Mouse (Mus musculus): ENCODE measurements around the gene Zbtb7a. TPM values are rescaled to one million over a fixed set of nuclear protein-coding genes. Genes with fewer than 3 reads are reported as not detected.

The Zbtb7a gene
- total RNA-seq, 2 experiments from 2014 or later, result 114 TPM

DNA sequence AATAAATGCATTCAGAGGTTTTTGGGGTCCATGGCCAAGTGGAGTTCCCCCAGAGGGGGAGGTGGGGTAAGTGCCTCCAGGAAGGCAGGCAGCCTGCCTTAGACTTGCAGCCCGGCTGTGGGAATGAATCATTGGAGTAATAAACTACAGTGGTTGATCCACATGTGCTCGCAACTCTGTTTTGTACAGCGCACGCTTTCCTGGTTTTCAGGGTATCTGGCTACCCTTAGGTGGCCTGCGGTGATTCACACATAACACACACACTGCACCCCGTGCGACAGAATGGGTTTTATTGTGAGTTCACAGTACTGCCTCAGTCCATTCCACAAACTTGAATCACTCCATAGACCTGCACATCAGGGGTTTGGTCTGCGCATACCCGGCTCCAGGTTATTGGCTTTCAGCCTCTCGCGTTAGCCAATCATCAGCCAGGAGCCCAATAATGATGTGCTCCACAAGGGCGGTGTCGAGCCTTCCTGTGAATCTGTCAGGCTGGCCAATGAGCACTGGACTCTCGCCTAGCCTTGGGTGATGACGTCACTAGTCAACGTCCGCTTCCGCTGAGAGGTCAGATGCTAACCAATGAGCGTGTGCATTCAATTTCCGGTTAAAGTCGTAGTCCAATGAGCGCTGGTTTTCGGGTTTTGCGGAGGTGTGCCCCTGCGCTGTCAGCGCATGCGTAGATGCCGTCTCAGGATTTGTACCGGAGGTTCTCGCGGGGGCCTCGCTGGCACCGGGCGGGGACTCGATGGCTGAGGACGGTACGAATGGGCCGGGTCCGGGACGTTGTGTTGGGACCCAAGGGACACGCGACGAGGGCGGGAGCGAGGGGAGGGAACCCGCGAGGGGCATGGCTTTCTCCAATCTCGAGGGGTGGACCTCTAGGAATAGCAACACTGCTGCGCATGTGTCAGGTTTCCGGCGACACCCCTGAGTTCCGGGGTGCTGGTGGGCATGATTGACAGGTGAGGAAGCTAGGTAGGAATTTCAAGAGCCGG lies 47.6 kb downstream of the Zbtb7a start, which contains the start of gene Dapk3:
TSS of gene Dapk3 (plus strand) at position 670 of the 998 bp plus-strand sequence.
- intact Hi-C loops (cut with DNase I), result no loop called here
- DNase-seq (ENCODE audit: low spot score in 2 of 2), result peak; percentile 98 to 100

DNA sequence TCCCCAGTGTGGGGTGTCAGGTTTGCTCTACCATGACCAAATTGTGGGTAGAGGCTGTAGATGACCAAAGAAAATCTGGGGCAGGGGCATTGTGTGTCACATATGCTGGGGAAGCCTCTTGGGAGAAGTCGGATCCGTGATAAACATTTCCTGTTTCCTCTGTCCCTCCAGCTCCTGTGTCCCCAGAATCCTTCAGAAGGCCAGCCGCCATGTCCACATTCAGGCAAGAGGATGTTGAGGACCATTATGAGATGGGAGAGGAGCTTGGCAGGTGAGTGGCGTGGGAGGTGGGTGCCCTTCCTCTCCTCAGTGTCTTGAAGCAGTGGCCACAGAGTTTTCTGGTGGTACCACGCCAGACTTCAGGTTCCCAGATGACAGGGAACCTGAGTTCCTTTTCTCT lies 48.8 kb downstream of the Zbtb7a start, which contains the start of gene 4930442H23Rik:
TSS of gene 4930442H23Rik (minus strand) at position 45 of the 400 bp plus-strand sequence.
- intact Hi-C loops (cut with DNase I), result no loop called here
- DNase-seq (ENCODE audit: low spot score in 2 of 2), result no peak

DNA sequence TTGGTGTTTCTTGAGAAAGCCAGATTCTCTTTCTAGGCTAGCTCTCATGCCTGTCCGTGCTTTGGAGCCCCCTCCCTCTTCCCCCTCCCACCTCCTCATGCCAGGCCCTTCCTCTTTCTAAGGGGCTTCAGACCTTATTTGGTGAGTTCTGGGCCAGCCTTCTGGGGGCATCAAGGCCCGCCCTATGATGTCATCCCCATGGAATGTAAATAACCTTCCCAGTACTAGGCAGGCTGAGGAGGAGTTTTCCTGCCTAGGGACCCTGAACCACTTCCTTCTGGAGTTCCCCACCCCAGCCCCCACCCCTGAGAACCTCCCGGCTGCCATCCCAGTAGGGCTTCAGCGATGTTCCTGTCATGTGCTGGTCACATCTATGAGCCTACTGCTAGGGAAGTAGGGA lies 49.7 kb downstream of the Zbtb7a start:
- intact Hi-C loops (cut with DNase I), result no loop called here
- DNase-seq (ENCODE audit: low spot score in 2 of 2), result no peak

DNA sequence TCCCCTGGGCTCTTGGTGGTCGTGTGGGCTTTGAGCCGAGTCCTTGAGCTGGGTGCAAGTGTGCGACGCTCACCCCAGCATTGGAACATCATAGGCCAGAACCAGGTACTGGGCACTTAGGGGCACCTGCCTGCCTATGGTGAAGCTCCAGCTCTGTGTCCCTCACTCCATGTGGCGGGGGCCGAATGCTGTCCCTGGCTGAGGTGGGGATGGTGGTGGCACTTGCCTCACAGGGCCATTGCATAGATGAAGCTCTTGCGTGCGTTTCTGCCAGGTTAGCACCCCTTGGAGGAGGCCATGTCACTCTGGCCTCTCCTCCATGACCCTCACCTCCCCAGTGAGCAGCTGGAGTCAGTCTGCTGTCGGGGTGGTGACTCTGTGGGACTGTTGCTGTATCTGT lies 52.1 kb downstream of the Zbtb7a start:
- no peak for DNase-seq (ENCODE audit: low spot score in 2 of 2)
- intact Hi-C loops (cut with DNase I), result no loop called here

DNA sequence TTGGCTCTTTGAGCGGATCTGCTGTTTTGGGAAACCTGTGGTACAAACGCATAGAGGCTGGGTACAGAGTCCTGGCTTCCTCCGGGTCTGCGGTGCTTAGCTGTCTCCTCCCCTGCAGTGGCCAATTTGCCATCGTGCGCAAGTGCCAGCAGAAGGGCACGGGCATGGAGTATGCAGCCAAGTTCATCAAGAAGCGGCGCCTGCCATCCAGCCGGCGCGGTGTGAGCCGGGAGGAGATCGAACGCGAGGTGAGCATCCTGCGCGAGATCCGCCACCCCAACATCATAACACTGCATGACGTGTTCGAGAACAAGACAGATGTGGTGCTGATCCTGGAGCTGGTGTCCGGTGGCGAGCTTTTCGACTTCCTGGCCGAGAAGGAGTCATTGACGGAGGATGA lies 54.8 kb downstream of the Zbtb7a start:
- DNase-seq (ENCODE audit: low spot score in 2 of 2), result no peak
- intact Hi-C loops (cut with DNase I), result loop anchor here (10.0 kb wide), 1 partner anchor 265 kb away; the partner anchor contains the start of gene Nfic

DNA sequence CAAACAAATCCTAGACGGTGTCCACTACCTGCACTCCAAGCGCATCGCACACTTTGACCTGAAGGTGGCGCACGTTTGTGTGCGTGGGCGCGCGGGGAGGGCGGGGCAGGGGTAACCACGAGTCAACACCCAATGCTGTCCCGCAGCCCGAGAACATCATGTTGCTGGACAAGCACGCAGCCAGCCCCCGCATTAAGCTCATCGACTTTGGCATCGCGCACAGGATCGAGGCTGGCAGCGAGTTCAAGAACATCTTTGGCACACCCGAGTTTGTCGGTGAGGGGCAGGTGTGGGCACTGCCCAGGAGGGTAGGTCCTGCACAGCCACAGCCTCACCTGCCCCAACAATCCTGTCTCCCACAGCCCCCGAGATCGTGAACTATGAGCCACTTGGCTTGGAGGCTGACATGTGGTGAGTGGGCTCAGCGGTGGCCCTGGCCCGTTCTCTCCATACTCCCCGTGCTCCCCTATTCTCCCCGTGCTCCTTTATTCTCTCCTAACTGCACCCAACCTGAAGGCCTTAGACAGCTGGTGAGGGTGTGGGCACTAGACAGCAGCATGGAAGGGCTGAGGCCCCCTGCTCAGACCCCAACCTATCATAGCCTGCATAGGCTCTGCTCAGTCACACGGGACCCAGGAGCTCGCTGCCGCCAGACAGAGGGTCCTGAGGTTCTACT lies 55.4 kb downstream of the Zbtb7a start:
- intact Hi-C loops (cut with DNase I), result loop anchor here (10.0 kb wide), 1 partner anchor 264 kb away; the partner anchor contains the start of gene Nfic

DNA sequence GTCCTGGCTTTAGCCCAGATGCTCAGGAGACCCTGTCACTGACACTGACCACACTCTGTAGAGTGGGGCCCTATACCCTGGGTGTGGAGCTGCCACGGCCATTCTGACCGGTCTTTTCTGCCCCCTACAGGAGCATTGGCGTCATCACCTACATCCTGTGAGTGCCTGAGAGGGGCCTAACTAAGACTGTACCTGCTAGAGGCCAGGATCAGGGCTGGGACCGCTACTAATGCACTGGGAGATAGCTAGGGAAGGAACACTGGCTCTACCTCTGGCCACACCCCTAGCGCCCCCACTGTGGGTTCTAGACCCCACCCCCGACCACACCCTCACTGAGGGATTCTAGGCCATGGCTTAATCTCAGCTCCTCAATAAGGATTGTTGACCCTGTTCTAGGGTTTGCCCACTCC lies 55.9 kb downstream of the Zbtb7a start:
- DNase-seq (ENCODE audit: low spot score in 2 of 2), result no peak
- intact Hi-C loops (cut with DNase I), result loop anchor here (10.0 kb wide), 1 partner anchor 264 kb away; the partner anchor contains the start of gene Nfic

More for the DNA sequence above, 55.4 kb downstream of the Zbtb7a start:
- no peak for DNase-seq (ENCODE audit: low spot score in 2 of 2)

DNA sequence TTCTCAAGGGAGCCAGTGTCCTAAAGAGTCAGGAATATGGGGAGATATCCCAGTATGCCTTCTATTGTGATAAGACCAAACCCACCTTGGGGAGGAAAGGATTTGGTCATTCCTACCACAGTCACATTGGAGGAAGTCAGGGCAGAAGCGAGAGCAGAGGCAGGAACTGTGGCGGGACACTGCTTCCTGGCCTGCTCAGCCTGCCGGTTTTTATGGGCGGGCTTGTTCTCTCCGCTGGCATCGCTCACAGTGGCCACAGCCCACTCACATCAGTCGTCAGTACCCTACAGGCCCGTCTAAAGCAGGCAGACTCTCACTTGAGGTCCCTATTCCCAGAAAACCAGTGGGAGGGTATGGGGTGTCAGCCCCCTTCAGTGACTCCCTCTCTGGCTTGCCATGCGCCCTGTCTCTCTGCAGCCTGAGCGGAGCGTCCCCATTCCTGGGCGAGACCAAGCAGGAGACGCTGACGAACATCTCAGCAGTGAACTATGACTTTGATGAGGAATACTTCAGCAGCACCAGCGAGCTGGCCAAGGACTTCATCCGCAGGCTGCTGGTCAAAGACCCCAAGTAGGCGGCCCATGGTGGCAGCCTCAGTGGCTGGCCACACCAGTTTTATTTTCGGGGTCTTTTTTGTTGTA lies 56.4 kb downstream of the Zbtb7a start:
- DNase-seq (ENCODE audit: low spot score in 2 of 2), result no peak
- intact Hi-C loops (cut with DNase I), result loop anchor here (10.0 kb wide), 1 partner anchor 263 kb away; the partner anchor contains the start of gene Nfic

DNA sequence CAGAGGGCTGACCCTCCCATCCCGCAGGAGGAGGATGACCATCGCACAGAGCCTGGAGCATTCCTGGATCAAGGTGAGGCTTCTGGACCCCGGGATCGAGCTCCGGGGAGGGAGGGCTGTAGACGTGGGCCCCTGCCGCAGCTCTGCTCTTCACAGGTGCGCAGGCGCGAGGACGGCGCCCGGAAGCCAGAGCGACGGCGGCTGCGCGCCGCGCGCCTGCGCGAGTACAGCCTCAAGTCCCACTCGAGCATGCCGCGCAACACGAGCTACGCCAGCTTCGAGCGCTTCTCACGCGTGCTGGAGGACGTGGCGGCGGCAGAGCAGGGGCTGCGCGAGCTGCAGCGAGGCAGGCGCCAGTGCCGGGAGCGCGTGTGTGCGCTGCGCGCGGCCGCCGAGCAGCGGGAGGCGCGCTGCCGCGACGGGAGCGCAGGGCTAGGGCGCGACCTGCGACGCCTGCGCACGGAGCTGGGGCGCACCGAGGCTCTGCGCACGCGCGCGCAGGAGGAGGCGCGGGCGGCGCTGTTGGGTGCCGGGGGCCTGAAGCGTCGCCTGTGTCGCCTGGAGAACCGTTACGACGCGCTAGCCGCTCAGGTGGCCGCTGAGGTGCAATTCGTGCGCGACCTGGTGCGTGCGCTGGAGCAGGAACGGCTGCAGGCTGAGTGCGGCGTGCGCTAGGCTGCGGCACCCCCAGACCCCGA lies 57.4 kb downstream of the Zbtb7a start:
- peak; percentile 92 to 94 for DNase-seq (ENCODE audit: low spot score in 2 of 2)
- intact Hi-C loops (cut with DNase I), result loop anchor here (10.0 kb wide), 1 partner anchor 262 kb away; the partner anchor contains the start of gene Nfic

DNA sequence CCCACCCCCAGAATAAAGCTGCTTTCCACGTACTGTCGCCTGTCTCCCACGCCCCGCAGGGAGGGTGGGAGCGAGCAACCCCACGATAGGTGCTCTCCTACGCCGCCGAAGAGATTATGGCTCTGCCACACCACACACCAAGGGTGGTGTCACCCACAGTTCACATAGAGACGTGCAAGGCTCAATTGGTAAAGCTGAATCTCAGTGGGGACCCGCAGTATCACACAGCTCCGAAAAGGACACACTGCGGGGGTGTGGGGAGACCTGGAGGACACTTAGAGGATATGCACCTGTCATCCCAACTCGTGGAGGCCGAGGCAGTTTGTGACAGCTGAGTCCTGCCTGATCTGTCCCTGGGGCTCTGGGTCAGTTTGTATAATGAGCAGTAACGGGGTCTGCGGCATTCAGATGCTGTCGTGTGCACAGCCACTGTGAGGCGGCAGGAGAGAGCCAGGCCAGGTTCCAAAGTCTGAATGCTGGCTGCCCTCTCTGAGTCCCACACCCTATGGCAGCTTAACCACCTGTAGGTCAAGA lies 58.0 kb downstream of the Zbtb7a start:
- peak in 1 of 2 experiments; percentile 46 for DNase-seq (ENCODE audit: low spot score in 2 of 2)

DNA sequence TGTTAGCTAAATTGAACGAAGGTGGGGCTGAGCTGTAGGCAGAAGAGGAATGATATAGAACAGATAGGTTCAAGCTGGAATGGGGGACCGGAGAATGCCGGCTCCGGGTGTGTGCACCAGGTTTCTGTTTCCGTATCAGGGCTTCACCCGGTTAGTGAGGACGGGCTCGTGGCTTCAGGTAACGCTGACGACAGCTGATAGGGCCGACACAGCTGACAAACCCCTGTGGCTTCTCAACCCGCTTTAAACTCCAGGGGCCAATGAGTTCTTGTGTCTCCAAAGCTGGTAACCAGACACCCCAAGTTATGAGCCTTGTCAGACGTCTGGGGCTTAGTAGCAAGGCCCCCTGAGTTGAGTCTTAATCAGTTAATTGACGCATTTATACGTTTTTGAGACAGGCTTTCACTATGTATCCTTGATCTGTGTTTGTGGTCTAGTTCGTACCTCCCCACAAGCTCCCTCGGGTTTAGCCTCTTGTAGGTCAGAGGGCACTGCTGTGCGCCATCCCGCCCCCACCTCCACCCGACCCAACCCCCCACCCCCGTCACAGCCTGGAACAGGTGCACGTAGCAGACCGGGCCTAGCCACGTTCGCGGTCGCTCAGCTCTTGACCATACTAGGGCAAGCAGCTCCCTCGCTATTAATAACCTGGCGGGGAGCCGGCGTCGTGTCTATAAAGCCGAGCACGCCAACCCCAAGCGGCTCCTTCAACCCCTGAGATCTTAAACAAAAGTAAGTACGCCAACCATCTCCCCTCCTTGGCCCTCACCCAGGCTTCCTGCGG lies 59.2 kb downstream of the Zbtb7a start:
- intact Hi-C loops (cut with DNase I), result loop anchor here (10.0 kb wide), 1 partner anchor 261 kb away; the partner anchor contains the start of gene Nfic

More for the DNA sequence above, 58.0 kb downstream of the Zbtb7a start:
- intact Hi-C loops (cut with DNase I), result loop anchor here (10.0 kb wide), 1 partner anchor 262 kb away; the partner anchor contains the start of gene Nfic

DNA sequence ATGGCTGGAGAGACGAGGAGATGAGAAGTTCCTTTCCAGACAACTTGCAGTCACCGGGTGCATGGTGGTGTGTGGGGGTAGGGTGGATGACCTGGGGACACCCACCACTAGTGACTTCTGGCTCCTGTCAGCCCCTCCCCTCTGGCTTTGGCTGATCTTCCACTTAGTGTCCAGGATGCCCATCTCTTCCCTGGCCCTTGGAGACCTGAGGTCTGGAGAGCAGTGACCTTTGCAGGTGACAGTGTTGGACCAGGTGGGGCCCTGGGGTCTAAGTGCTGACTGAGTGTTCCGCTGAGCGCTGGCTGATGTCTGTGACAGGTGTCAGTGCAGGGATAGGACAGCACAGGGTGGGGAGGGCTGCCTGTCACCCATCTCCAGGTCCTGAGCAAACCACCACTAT lies 60.3 kb downstream of the Zbtb7a start:
- no peak for DNase-seq (ENCODE audit: low spot score in 2 of 2)
- intact Hi-C loops (cut with DNase I), result loop anchor here (5.0 to 10.0 kb wide), 2 partner anchors 152 to 260 kb away; partner anchors contain the start of gene Nfic

More for the DNA sequence above, 59.2 kb downstream of the Zbtb7a start:
- DNase-seq (ENCODE audit: low spot score in 2 of 2), result peak in 1 of 2 experiments; percentile 49

DNA sequence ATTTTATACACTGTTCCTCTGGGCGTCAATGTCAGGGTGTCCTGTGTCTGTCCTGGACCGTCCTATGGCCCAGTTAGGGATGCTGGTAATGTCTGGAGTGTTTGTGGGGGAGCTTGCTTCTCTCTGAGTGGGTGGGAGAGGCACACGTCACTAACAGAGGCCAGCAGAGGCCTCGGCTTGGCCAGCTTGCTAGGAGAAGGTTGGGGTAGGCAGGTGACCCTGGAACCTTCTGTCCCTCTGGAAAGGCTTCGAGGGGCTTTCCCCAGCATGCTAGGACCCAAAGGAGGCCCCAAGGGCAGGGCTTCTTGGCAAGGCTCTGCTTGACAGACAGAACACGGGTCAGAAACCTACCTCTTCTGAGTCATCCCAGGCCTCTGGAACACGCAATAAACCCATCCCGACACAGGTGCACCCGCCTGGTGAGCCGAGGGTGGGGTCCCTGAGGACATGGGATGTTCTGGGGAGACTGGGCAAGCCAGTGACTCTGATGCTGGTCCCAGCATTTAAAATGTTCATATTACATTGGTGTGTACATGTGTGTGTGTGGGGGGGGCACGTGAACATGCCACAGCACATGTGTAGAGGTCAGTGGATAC lies 61.5 kb downstream of the Zbtb7a start:
- no peak for DNase-seq (ENCODE audit: low spot score in 2 of 2)
- intact Hi-C loops (cut with DNase I), result loop anchor here (5.0 to 10.0 kb wide), 2 partner anchors 151 to 258 kb away; partner anchors contain the start of gene Nfic

DNA sequence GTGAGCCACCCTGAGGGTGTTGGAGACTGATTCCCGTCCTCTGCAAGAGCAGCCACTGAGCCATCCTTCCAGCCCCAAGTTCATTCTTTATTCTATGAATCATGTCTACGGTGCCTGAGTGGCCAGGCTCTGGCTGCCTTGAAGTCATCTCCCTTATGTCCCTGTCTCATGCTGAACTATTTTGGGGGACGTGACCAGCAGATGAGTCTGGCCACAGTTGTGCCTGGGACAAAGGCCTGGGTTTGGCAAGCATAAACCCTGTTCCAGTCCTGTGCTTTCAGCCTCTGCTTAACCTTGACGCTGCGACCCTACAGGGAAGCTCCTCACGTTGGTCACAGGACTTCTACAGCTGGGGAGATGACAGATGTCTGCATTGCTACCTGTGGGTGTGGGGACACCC lies 62.3 kb downstream of the Zbtb7a start:
- intact Hi-C loops (cut with DNase I), result loop anchor here (5.0 to 10.0 kb wide), 2 partner anchors 150 to 257 kb away; partner anchors contain the start of gene Nfic
- DNase-seq (ENCODE audit: low spot score in 2 of 2), result no peak

DNA sequence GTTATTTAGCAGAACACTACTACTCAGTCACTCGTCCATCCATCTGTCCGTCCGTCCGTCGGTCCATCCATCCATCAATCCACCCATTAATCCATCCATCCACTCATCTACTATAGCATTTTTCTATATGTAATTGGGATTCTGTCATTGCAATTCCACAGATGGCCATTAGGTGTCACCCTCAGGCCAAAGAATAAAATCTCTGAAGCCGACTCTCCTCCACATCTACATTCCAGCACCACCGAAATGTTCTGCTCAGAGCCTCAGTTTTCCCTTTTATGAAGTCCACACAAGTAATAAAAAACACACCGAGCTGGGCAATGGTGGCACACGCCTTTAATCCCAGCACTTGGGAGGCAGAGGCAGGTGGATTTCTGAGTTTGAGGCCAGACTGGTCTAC lies 63.2 kb downstream of the Zbtb7a start:
- intact Hi-C loops (cut with DNase I), result loop anchor here (2.0 to 10.0 kb wide), 3 partner anchors 19 to 257 kb away; partner anchors contain the start of gene Nfic
- DNase-seq (ENCODE audit: low spot score in 2 of 2), result peak; percentile 74 to 83

DNA sequence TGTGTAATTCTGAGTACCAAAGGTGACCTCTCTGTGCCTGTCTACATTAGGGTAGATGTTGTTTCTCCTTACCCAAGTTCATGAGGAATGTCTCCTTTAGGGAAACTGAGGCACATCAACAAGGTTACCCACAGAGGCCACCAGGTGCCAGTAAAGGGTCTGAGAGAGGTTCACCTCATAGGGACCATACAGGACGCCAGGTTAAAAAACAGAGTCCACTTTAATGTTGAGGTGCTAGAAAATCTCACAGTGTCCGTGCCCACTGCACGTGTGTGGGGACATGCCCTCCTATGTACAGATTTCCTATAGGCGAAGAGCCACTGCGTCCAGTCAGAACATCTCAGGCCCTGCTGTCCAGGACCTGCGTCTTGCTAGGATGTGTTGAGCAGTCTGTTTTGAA lies 64.0 kb downstream of the Zbtb7a start:
- intact Hi-C loops (cut with DNase I), result loop anchor here (2.0 to 10.0 kb wide), 3 partner anchors 18 to 256 kb away; partner anchors contain the start of gene Nfic
- no peak for DNase-seq (ENCODE audit: low spot score in 2 of 2)

DNA sequence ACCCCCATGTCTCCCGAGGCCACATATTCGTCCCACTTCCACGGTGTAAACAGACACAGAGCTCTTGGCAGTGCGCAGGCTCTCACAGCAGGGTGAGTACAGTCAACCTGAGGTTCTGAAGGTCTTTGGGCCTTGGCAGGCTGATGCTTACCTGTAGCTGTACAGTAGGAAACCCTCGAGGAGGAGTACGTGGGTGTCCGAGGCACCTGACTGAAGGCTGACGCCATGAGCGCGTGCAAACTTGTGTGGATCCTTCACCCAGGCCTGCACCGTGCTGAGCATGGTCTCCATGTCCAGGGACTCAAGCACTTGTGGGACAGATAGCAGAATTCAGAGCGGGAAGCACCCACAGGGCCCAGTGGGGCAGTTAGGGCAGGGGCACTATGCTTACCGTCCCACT lies 65.1 kb downstream of the Zbtb7a start:
- no peak for DNase-seq (ENCODE audit: low spot score in 2 of 2)
- intact Hi-C loops (cut with DNase I), result no loop called here
